Mouse (Mus musculus) neutrophil, adult 59 days (primary cell): ENCODE measurements around the gene Dennd6b. TPM values are rescaled to one million over a fixed set of nuclear protein-coding genes. Genes with fewer than 3 reads are reported as not detected.

Source experiments
- total RNA-seq, 2 experiments: library from RNA; stranded (reverse); gene quantifications; 1 replicate in 1 of 2; 2 replicates in 1 of 2; pipeline ENCODE4 v1.2.4; 2023

Gene Dennd6b
- 1 to 10 TPM; 2.0 to 2.2 TPM for total RNA-seq

DNA sequence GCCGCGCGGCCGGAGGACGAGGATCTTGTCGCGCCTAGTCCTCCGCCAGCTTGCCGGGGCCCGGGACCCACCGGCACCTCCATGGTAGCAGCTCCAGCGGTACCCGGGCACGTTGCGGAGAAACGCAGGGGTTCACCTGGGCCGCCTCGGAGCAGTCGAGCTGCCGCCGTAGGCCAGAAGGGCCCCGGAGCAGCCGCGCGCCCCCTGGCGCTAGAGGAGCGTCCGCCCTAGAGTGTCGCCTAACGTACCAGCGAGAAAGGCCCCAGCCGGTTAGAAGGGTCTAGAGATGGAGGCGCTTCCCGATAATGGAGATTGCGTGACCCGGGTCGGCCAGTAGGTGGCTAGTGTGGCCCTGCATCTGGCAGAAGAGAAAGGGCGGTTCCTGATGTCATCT lies at the start of gene Dennd6b:
TSS of gene Dennd6b (minus strand) at position 184 of the 394 bp plus-strand sequence.

DNA sequence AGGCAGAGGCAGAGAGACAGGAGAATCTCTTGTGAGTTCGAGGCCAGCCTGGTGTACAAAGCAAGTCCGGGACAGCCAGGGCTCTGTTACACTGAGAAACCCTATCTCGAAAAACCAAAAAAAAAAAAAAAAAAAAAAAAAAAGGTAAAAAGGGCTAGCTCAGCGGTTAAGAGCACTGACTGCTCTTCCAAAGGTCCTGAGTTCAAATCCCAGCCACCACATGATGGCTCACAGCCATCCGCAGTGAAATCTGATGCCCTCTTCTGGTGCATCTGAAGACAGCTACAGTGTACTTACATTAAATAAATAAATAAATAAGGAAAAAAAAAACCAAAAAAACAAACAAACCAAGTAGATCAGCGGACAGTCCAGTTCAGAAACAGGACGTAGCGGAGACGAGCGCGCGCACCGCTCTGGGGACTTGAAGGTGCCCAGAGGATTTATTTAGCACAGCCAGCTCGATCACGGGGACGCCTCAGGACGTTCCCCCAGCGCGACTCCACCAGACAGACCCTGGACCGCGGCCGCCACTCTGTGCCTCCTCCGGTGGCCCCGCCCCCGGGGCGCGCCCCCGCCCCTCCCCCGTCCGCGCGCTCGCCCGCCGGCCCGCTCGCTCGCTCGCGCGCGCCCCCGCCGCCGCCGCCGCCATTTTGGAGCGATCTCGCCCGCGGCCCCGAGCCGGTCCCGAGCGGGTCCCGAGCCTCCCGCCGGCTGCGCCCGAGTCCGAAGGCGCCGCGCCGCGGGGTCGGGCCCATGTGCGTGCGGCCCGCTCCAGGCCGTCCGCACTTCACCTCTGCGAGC lies 14.8 kb upstream of the Dennd6b start, which contains the start of gene Ppp6r2:
TSS of gene Ppp6r2 (plus strand) at position 639 of the 801 bp plus-strand sequence.

GRCm38 (mm10) chr15:89180571-89181229 lies 15.6 kb downstream of the Dennd6b start, which contains the start of gene Plxnb2:
Gene Plxnb2, minus strand, starts transcription at chr15:89180788.

GRCm38 (mm10) chr15:89149271-89150040 lies 46.8 kb downstream of the Dennd6b start, which contains the start of gene Mapk11:
Gene Mapk11, minus strand, starts transcription at chr15:89149628.

GRCm38 (mm10) chr15:89140659-89141252 lies 55.5 kb downstream of the Dennd6b start, which contains the start of gene Mapk12:
Gene Mapk12, minus strand, starts transcription at chr15:89140703.

Other genes with a start within 250 kb of the Dennd6b start
- gene Ttll8, start 242.1 kb downstream of the Dennd6b start, total RNA-seq: not detected
- gene Mlc1, start 217.5 kb downstream of the Dennd6b start, total RNA-seq: not detected
- gene Mov10l1, start 213.6 kb downstream of the Dennd6b start, total RNA-seq: not detected
- gene Panx2, start 136.8 kb downstream of the Dennd6b start, total RNA-seq: under 1 TPM in 1 of 2 experiments, not detected in 1; 0.16 TPM
- gene Trabd, start 121.4 kb downstream of the Dennd6b start, total RNA-seq: 10 to 100 TPM; 44.3 to 45.0 TPM
- 10 to 100 TPM; 21.6 to 22.1 TPM for gene Selenoo, start 107.4 kb downstream of the Dennd6b start, total RNA-seq
- gene Tubgcp6, start 73.4 kb downstream of the Dennd6b start, total RNA-seq: 10 to 100 TPM; 18.1 to 21.5 TPM
- 1 to 10 TPM; 8.2 to 9.6 TPM for gene Hdac10, start 67.8 kb downstream of the Dennd6b start, total RNA-seq
- under 1 TPM in 1 of 2 experiments, not detected in 1; 0.20 TPM for gene Mapk12, start 55.8 kb downstream of the Dennd6b start, total RNA-seq
- gene Mapk11, start 46.9 kb downstream of the Dennd6b start, total RNA-seq: under 1 TPM; 0.27 to 0.42 TPM
- gene Plxnb2, start 15.7 kb downstream of the Dennd6b start, total RNA-seq: 10 to 100 TPM; 50.5 to 82.5 TPM
- 10 to 100 TPM; 23.9 to 31.0 TPM for gene Ppp6r2, start 15.1 kb upstream of the Dennd6b start, total RNA-seq
- 100 to 1,000 TPM; 107 to 117 TPM for gene Sbf1, start 118.8 kb upstream of the Dennd6b start, total RNA-seq
- gene Adm2, start 126.2 kb upstream of the Dennd6b start, total RNA-seq: not detected
- not detected for gene Miox, start 137.9 kb upstream of the Dennd6b start, total RNA-seq
- gene Lmf2, start 159.2 kb upstream of the Dennd6b start, total RNA-seq: 10 to 100 TPM; 39.7 to 41.8 TPM
- 10 to 100 TPM; 73.4 to 76.9 TPM for gene Ncaph2, start 159.2 kb upstream of the Dennd6b start, total RNA-seq
- 1 to 10 TPM; 4.4 to 7.0 TPM for gene Sco2, start 177.3 kb upstream of the Dennd6b start, total RNA-seq
- under 1 TPM in 1 of 2 experiments, not detected in 1; 0.24 TPM for gene Tymp, start 180.5 kb upstream of the Dennd6b start, total RNA-seq
- gene Odf3b, start 182.8 kb upstream of the Dennd6b start, total RNA-seq: 1 to 10 TPM in 1 of 2 experiments, not detected in 1; 1.2 TPM
- gene Klhdc7b, start 188.4 kb upstream of the Dennd6b start, total RNA-seq: not detected
- gene Syce3, start 214.0 kb upstream of the Dennd6b start, total RNA-seq: not detected
- 1 to 10 TPM; 2.6 to 4.1 TPM for gene Cpt1b, start 229.4 kb upstream of the Dennd6b start, total RNA-seq
- gene C730034F03Rik, start 233.1 kb upstream of the Dennd6b start, total RNA-seq: 1 to 10 TPM; 3.2 to 3.7 TPM
- under 1 TPM in 1 of 2 experiments, not detected in 1; 0.78 TPM for gene Gm44502, start 233.2 kb upstream of the Dennd6b start, total RNA-seq
- 100 to 1,000 TPM; 127 to 141 TPM for gene Chkb, start 233.4 kb upstream of the Dennd6b start, total RNA-seq